Mouse (Mus musculus): ENCODE data around the gene Zfp398. TPM values are rescaled to one million over a fixed set of nuclear protein-coding genes. Genes with fewer than 3 reads are reported as not detected.

Zfp398 gene
- polyA plus RNA-seq (2012; rRNA removed): 16.7 and 18.3 TPM in 2 replicates

GRCm38 (mm10) chr6:47835482-47835983 is at the start of gene Zfp398:
Gene Zfp398 (plus strand): TSS chr6:47835661.

GRCm38 (mm10) chr6:47813257-47813878 is 22.1 kb upstream of the Zfp398 start, which contains the start of gene Pdia4:
Gene Pdia4 (minus strand): TSS chr6:47813430.

GRCm38 (mm10) chr6:47830104-47831078 is 5.1 kb upstream of the Zfp398 start, which contains the start of gene Zfp786:
Gene Zfp786 (minus strand): TSS chr6:47830867.

GRCm38 (mm10) chr6:47877058-47877457 is 41.6 kb downstream of the Zfp398 start, which contains the start of gene Zfp282:
Gene Zfp282 (plus strand): TSS chr6:47877204.

GRCm38 (mm10) chr6:47920447-47921340 is 85.2 kb downstream of the Zfp398 start, which contains the start of gene Zfp212:
Gene Zfp212 (plus strand): TSS chr6:47920476.

Other genes starting within 250 kb of the Zfp398 start
- 124 and 129 TPM in 2 replicates for gene Ezh2, start 240.3 kb upstream of the Zfp398 start, polyA plus RNA-seq (2012; rRNA removed)
- gene Pdia4, start 22.2 kb upstream of the Zfp398 start, polyA plus RNA-seq (2012; rRNA removed): 54.4 and 58.7 TPM in 2 replicates
- 6.7 and 6.9 TPM in 2 replicates for gene Zfp786, start 4.8 kb upstream of the Zfp398 start, polyA plus RNA-seq (2012; rRNA removed)
- gene Zfp282, start 41.5 kb downstream of the Zfp398 start, polyA plus RNA-seq (2012; rRNA removed): 24.2 and 24.9 TPM in 2 replicates
- gene Zfp212, start 84.8 kb downstream of the Zfp398 start, polyA plus RNA-seq (2012; rRNA removed): 17.8 and 19.0 TPM in 2 replicates
- 36.8 and 39.4 TPM in 2 replicates for gene Zfp956, start 117.7 kb downstream of the Zfp398 start, polyA plus RNA-seq (2012; rRNA removed)
- gene Zfp777, start 213.2 kb downstream of the Zfp398 start, polyA plus RNA-seq (2012; rRNA removed): 14.1 and 17.4 TPM in 2 replicates

Measured in central nervous system, embryonic 18 days (tissue).